Mouse (Mus musculus): ENCODE measurements around the gene Nadk. TPM values are rescaled to one million over a fixed set of nuclear protein-coding genes. Genes with fewer than 3 reads are reported as not detected.

The Nadk gene
- polyA plus RNA-seq, 1 experiment from 2014 or later = 80.0 TPM

GRCm38 (mm10) chr4:155552917-155553532 lies 9.2 kb upstream of the Nadk start:
- Histone ChIP-seq H3K9ac (ENCODE audit: low read depth, low read length) (no peak overlapping the region), H3K27me3 (replicated peaks; ENCODE audit: control insufficient read depth, insufficient read depth, low read length) (no peaks in the 10 kb centered on the region), H3K27ac (ENCODE audit: low read depth, low read length) (no peak overlapping the region), H3K4me2 (ENCODE audit: low read length) (no peak overlapping the region), H3K36me3 (ENCODE audit: control insufficient read depth, insufficient read depth, low read length) (peaks cover 33% of the 10 kb centered on the region), H3K4me1 (ENCODE audit: control insufficient read depth, insufficient read depth, low read depth, low read length) (no peaks in the 10 kb centered on the region), H3K4me3 (ENCODE audit: low read length) (no peak overlapping the region), H3K9me3 (ENCODE audit: control insufficient read depth, low read length) (no peaks in the 10 kb centered on the region)
- no peak for ATAC-seq
- 88% methylated on average over 6 of the region's 6 CpGs for WGBS

GRCm38 (mm10) chr4:155554880-155555279 lies 7.3 kb upstream of the Nadk start:
- no peak overlapping the region for H3K4me2 ChIP-seq (ENCODE audit: low read length)
- H3K27ac ChIP-seq (ENCODE audit: low read depth, low read length) = no peak overlapping the region
- H3K4me1 ChIP-seq (ENCODE audit: control insufficient read depth, insufficient read depth, low read depth, low read length) = no peaks in the 10 kb centered on the region
- no peaks in the 10 kb centered on the region for H3K9me3 ChIP-seq (ENCODE audit: control insufficient read depth, low read length)
- H3K9ac ChIP-seq (ENCODE audit: low read depth, low read length) = no peak overlapping the region
- H3K4me3 ChIP-seq (ENCODE audit: low read length) = no peak overlapping the region
- H3K36me3 ChIP-seq (ENCODE audit: control insufficient read depth, insufficient read depth, low read length) = peaks cover 46% of the 10 kb centered on the region
- H3K27me3 ChIP-seq (replicated peaks; ENCODE audit: control insufficient read depth, insufficient read depth, low read length) = no peaks in the 10 kb centered on the region
- 75% methylated on average over 4 of the region's 4 CpGs for WGBS
- no peak for ATAC-seq

- no peak overlapping the region for H3K9ac ChIP-seq (ENCODE audit: low read depth, low read length)
- H3K27me3 ChIP-seq (replicated peaks; ENCODE audit: control insufficient read depth, insufficient read depth, low read length) = no peaks in the 10 kb centered on the region
- H3K27ac ChIP-seq (ENCODE audit: low read depth, low read length) = no peak overlapping the region
- no peaks in the 10 kb centered on the region for H3K4me1 ChIP-seq (ENCODE audit: control insufficient read depth, insufficient read depth, low read depth, low read length)
- no peak for ATAC-seq
- no peaks in the 10 kb centered on the region for H3K9me3 ChIP-seq (ENCODE audit: control insufficient read depth, low read length)
- H3K4me2 ChIP-seq (ENCODE audit: low read length) = no peak overlapping the region
- no peak overlapping the region for H3K4me3 ChIP-seq (ENCODE audit: low read length)
- H3K36me3 ChIP-seq (ENCODE audit: control insufficient read depth, insufficient read depth, low read length) = peaks cover 52% of the 10 kb centered on the region
- WGBS = 73% methylated on average over 1 of the region's 1 CpGs
Measured at GRCm38 (mm10) chr4:155555464-155555863, 6.7 kb upstream of the Nadk start.

- no peak overlapping the region for H3K9ac ChIP-seq (ENCODE audit: low read depth, low read length)
- no peak overlapping the region for H3K4me2 ChIP-seq (ENCODE audit: low read length)
- peaks cover 37% of the 10 kb centered on the region for H3K36me3 ChIP-seq (ENCODE audit: control insufficient read depth, insufficient read depth, low read length)
- peaks cover 11% of the 10 kb centered on the region for H3K4me1 ChIP-seq (ENCODE audit: control insufficient read depth, insufficient read depth, low read depth, low read length)
- no peak for ATAC-seq
- no peaks in the 10 kb centered on the region for H3K9me3 ChIP-seq (ENCODE audit: control insufficient read depth, low read length)
- H3K4me3 ChIP-seq (ENCODE audit: low read length) = no peak overlapping the region
- 88% methylated on average over 6 of the region's 6 CpGs for WGBS
- no peak overlapping the region for H3K27ac ChIP-seq (ENCODE audit: low read depth, low read length)
- no peaks in the 10 kb centered on the region for H3K27me3 ChIP-seq (replicated peaks; ENCODE audit: control insufficient read depth, insufficient read depth, low read length)
Measured at GRCm38 (mm10) chr4:155559454-155559853, 2.7 kb upstream of the Nadk start.

- Histone ChIP-seq H3K9me3 (ENCODE audit: control insufficient read depth, low read length) (no peaks in the 10 kb centered on the region), H3K27ac (ENCODE audit: low read depth, low read length) (no peak overlapping the region), H3K4me3 (ENCODE audit: low read length) (no peak overlapping the region), H3K4me1 (ENCODE audit: control insufficient read depth, insufficient read depth, low read depth, low read length) (peaks cover 21% of the 10 kb centered on the region), H3K27me3 (replicated peaks; ENCODE audit: control insufficient read depth, insufficient read depth, low read length) (no peaks in the 10 kb centered on the region), H3K9ac (ENCODE audit: low read depth, low read length) (no peak overlapping the region), H3K4me2 (ENCODE audit: low read length) (no peak overlapping the region), H3K36me3 (ENCODE audit: control insufficient read depth, insufficient read depth, low read length) (peaks cover 32% of the 10 kb centered on the region)
- no peak for ATAC-seq
- 57% methylated on average over 2 of the region's 2 CpGs for WGBS
Measured at GRCm38 (mm10) chr4:155560932-155561331, 1.2 kb upstream of the Nadk start.

- Histone ChIP-seq H3K4me2 (ENCODE audit: low read length) (peak overlapping the region; percentile 91), H3K27ac (ENCODE audit: low read depth, low read length) (peak overlapping the region; percentile 93), H3K36me3 (ENCODE audit: control insufficient read depth, insufficient read depth, low read length) (peaks cover 24% of the 10 kb centered on the region), H3K9me3 (ENCODE audit: control insufficient read depth, low read length) (no peaks in the 10 kb centered on the region), H3K4me1 (ENCODE audit: control insufficient read depth, insufficient read depth, low read depth, low read length) (peaks cover 21% of the 10 kb centered on the region), H3K27me3 (replicated peaks; ENCODE audit: control insufficient read depth, insufficient read depth, low read length) (no peaks in the 10 kb centered on the region), H3K4me3 (ENCODE audit: low read length) (peak overlapping the region; percentile 88), H3K9ac (ENCODE audit: low read depth, low read length) (peak overlapping the region; percentile 51)
- WGBS = 4% methylated on average over 19 of the region's 19 CpGs
- no peak for ATAC-seq
Measured at GRCm38 (mm10) chr4:155562725-155563399, 684 bp downstream of the Nadk start.

GRCm38 (mm10) chr4:155563400-155564231 lies 1.4 kb downstream of the Nadk start:
- H3K27me3 ChIP-seq (replicated peaks; ENCODE audit: control insufficient read depth, insufficient read depth, low read length) = no peaks in the 10 kb centered on the region
- peak; percentile 97 for ATAC-seq
- peaks cover 22% of the 10 kb centered on the region for H3K36me3 ChIP-seq (ENCODE audit: control insufficient read depth, insufficient read depth, low read length)
- WGBS = under 1% methylated on average over 64 of the region's 69 CpGs
- H3K9me3 ChIP-seq (ENCODE audit: control insufficient read depth, low read length) = no peaks in the 10 kb centered on the region
- peaks cover 21% of the 10 kb centered on the region for H3K4me1 ChIP-seq (ENCODE audit: control insufficient read depth, insufficient read depth, low read depth, low read length)
- peak overlapping the region; percentile 91 for H3K4me2 ChIP-seq (ENCODE audit: low read length)
- H3K4me3 ChIP-seq (ENCODE audit: low read length) = peak overlapping the region; percentile 88
- peak overlapping the region; percentile 93 for H3K27ac ChIP-seq (ENCODE audit: low read depth, low read length)
- H3K9ac ChIP-seq (ENCODE audit: low read depth, low read length) = peak overlapping the region; percentile 89

- Histone ChIP-seq H3K27ac (ENCODE audit: low read depth, low read length) (peak overlapping the region; percentile 93), H3K9me3 (ENCODE audit: control insufficient read depth, low read length) (no peaks in the 10 kb centered on the region), H3K27me3 (replicated peaks; ENCODE audit: control insufficient read depth, insufficient read depth, low read length) (no peaks in the 10 kb centered on the region), H3K4me1 (ENCODE audit: control insufficient read depth, insufficient read depth, low read depth, low read length) (peaks cover 21% of the 10 kb centered on the region), H3K9ac (ENCODE audit: low read depth, low read length) (peak overlapping the region; percentile 89), H3K4me2 (ENCODE audit: low read length) (peak overlapping the region; percentile 91), H3K36me3 (ENCODE audit: control insufficient read depth, insufficient read depth, low read length) (peaks cover 14% of the 10 kb centered on the region), H3K4me3 (ENCODE audit: low read length) (peak overlapping the region; percentile 88)
- ATAC-seq = no peak
- WGBS = 17% methylated on average over 20 of the region's 20 CpGs
Measured at GRCm38 (mm10) chr4:155564315-155565069, 2.3 kb downstream of the Nadk start.
